Mouse (Mus musculus) adrenal gland, adult (tissue): Measurements from ENCODE around the gene 1810010H24Rik.
A peak's percentile ranks its signal among the peaks of the same experiment; 100 is the strongest.
"Not testable (repeated sequence)": the region's sequence is repeated elsewhere in the genome, so short reads cannot be mapped to it uniquely, and the experiment has no call there.

Source experiments
- DNase-seq, 2 experiments: peaks; one replicate each; pipeline ENCODE4 v3.0.0; 2022 to 2023; ENCODE audit warnings: low spot score in 1 of 2; ENCODE audit not compliant: inconsistent age in 2 of 2

1810010H24Rik gene

GRCm38 (mm10) chr11:107039417-107039816 lies 13.9 kb downstream of the 1810010H24Rik start:
- no peak for DNase-seq

DNA sequence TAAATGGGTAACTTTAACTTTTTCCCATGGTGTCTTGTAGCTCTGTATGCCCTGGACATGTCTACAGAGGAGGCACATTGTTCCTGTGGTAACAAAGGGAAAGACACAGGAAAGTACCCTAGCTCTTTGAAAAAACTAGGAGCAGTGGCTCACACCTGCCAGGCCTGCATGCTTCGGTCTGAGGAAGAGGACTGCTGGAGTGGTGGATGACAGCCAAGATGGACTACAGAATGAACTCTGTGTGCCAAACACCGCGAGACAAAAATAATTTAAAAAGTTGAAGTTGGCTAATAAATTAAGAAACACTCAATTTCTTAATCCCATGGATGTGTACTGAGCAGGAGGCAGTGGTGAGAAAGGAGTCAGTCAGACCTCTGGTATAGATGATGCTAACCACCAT lies 15.9 kb downstream of the 1810010H24Rik start:
- DNase-seq = no peak

GRCm38 (mm10) chr11:107043361-107043760 lies 17.9 kb downstream of the 1810010H24Rik start:
- no peak for DNase-seq

DNA sequence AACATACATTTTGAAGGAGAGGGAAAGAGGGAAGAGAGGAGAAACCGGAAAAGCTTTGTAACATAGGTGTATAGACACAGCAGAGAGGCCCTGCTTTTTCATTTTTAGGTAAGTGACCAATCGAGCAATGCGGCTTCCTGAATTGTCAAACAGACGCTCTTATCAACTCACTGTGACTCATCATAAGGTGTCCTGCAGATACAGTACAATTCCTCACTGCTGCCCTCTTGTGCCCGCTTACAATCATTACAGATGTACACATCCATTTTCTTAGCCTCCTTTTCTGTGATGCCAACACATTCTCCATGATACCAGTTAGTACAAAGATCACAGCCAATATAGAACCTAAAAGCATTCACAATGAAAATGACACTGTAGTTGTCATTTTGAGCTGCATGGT lies 18.8 kb downstream of the 1810010H24Rik start:
- DNase-seq = peak; percentile 75 to 92

- no peak for DNase-seq
Observed at GRCm38 (mm10) chr11:107045546-107045945, 20.1 kb downstream of the 1810010H24Rik start.

DNA sequence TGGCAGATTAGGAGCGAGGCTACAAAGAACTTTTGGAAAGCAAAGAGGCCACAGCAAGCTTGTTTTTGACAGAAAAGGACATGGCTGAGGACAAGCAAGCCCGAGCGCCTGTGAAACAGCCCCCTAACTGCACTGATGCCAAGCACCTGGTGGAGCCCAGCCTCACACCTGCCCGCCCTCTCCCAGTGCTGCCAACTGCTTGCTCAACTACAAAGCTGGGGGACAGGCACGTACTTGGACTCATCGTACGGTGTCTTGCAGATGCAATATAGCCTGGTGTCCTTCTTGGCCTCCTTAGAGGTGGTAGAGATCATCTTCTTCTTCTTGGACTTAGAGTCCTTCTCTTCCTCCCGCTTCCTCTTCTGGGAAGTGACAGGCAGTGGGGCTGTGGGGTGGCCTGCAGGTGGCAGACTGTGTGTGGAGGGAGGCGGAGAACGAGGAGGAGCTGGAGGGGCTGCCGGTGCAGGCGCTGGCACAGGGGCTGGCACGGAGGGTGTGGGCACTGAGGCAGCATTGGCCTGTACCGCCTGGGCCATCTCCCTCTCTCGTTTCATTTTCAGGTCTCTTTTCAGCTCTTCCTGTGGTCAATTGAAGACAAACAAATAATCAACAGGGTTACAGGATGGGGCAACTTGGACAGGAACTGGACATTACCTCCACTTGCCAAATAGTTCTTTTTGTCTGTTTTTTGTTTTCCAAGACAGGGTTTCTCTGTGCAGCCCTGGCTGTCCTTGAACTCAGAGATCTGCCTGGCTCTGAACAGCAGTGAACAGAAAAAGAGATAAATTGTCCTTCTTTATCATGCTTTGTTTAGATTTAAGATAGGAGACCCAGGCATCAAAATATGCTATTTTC lies 21.5 kb downstream of the 1810010H24Rik start:
- DNase-seq = no peak

DNA sequence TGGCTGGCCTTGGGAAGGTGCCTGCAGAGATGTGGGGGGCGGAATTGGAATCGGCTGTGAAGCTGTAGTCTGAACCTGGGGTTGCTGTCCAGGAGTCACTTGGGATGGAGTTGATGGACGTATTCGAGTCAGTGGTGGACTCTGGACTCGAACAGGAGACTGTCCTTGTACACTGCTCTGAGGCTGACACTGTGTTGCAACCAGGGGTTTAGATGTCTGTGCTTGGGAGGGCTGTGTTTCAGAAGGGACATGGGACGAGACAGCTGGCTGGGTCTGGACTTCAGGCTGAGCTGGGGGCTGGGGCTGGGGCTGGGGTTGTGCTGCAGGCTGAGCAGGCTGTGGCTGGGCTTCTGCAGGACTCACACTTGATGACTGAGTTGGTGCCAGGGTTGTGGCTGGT lies 29.4 kb downstream of the 1810010H24Rik start:
- no peak for DNase-seq

DNA sequence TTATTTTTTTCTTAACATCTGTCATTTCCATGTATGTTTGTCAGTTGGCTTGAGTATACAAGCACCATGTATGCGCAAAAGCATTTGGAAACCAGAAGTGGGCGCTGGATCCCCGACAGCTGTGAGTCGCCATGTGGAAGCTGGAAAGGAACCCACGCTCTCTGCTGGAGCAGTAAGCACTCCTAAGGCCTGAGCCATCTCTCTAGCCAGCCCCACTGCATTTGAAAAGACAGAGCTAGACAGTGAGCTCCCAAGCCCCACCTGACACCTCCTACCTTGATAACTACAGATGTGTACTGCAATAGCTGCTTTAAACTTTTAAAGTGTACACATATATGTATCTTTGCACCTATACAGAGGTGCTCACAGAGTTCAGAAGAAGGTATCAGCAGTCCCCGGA lies 31.9 kb downstream of the 1810010H24Rik start:
- peak in 1 of 2 experiments; percentile 60 for DNase-seq

DNA sequence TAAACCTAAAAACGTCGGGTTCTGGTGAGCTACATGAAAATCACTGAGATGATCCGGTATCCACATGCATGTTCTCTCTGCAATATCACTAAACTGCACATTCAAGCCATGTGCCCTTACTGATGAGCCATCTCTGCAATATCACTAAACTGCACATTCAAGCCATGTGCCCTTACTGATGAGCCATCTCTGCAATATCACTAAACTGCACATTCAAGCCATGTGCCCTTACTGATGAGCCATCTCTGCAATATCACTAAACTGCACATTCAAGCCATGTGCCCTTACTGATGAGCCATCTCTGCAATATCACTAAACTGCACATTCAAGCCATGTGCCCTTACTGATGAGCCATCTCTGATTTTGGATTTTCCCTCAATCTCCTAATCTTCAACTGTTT lies 34.2 kb downstream of the 1810010H24Rik start:
- not testable (repeated sequence) for DNase-seq

DNA sequence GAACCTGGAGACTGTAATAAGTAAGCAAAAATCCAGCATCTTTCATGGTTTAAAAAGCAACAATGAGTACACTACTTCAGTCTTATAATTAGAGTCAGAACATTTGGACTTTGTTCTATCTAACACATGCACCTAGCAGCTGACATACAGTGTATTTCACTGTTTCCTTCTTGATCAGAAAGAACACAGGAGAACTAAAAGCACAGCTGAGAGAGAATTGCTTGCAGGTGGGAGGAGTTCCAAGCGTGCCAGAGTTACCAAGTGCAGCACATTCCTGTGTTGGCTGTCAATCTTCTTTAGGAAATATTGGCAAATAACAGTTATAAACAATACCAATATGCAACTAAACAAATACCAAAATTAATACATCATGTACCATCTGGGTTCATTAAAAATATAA lies 35.5 kb downstream of the 1810010H24Rik start:
- DNase-seq = no peak

GRCm38 (mm10) chr11:107063067-107063466 lies 37.6 kb downstream of the 1810010H24Rik start:
- no peak for DNase-seq

GRCm38 (mm10) chr11:107064590-107064989 lies 39.1 kb downstream of the 1810010H24Rik start:
- no peak for DNase-seq

GRCm38 (mm10) chr11:107065216-107065785 lies 39.8 kb downstream of the 1810010H24Rik start:
- peak; percentile 80 to 83 for DNase-seq
